Mouse (Mus musculus): ENCODE measurements at regions not wholly inside any gene's neighbourhood (a gene's known extent, or its start where the extent isn't known, plus 50 kb on each side); places are given as distances from the start of the nearest gene placed in this dataset.

DNA sequence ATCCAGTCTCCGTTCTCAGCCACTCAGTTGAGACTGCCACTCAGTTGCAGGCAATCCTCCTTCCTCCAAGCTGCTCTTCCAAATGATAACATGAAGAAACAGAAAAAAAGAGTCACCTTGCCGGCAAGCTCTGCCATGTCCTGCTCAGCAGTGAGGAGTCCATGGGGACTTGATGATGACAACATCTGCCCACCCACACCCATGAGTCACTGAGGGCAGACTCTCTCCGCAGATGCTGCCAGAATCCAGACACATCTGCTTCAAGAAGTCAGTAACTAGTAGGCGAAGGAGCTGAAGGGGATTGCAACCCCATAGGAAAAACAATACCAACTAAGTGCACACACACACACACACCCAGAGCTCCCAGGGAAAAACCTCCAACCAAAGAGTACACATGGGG is 263.9 kb upstream of the Nr4a3 start:
- H3K27me3 ChIP-seq (ENCODE audit: control insufficient read depth, insufficient read depth, low read length), result no peaks in the 10 kb centered on the region
- no peak overlapping the region for H3K9ac ChIP-seq (ENCODE audit: low read depth, low read length, severe bottlenecking)
- H3K4me3 ChIP-seq (replicated peaks; ENCODE audit: low read length), result no peak overlapping the region
- no peak overlapping the region for H3K4me2 ChIP-seq (replicated peaks; ENCODE audit: low read depth, low read length, severe bottlenecking)
- H3K27ac ChIP-seq (replicated peaks; ENCODE audit: low read depth, low read length), result no peak overlapping the region
- 75% methylated on average over 4 of the region's 4 CpGs for WGBS
- ATAC-seq (ENCODE audit: low FRiP score, low read depth) (no peak), DNase-seq (ENCODE audit: low spot score) (no peak)
- TF ChIP-seq POLR2A (IDR thresholded peaks at IDR 0.05; ENCODE audit: borderline replicate concordance, extremely low read depth, insufficient read depth, insufficient read length), result no peak
- no peaks in the 10 kb centered on the region for H3K36me3 ChIP-seq (ENCODE audit: control insufficient read depth, insufficient read depth, low read length)
- no peaks in the 10 kb centered on the region for H3K4me1 ChIP-seq (ENCODE audit: control insufficient read depth, insufficient read depth, low read length)
- no peaks in the 10 kb centered on the region for H3K9me3 ChIP-seq (ENCODE audit: control insufficient read depth, low read length)

DNA sequence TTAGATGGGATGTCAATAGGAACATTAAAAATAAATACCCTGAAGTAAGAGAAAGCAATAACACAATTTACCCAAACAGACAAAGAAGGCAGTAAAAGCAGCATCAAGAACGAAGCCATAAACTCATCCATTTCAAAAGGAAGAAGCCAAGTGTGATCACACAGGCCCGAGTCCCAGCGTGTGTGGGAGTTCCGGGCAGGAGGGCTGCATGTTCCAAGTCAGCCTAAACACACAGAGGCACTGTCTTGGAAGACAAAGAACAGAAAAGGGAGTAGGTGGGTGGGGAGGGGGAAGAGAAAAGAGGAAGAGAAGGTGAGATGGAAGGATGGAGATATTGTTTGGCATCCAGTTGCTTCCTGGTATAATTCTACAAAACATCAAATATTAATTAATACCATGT is 248.0 kb upstream of the Nr4a3 start:
- no peaks in the 10 kb centered on the region for H3K4me1 ChIP-seq (ENCODE audit: control insufficient read depth, insufficient read depth, low read length)
- H3K27ac ChIP-seq (replicated peaks; ENCODE audit: low read depth, low read length), result no peak overlapping the region
- TF ChIP-seq POLR2A (IDR thresholded peaks at IDR 0.05; ENCODE audit: borderline replicate concordance, extremely low read depth, insufficient read depth, insufficient read length), result no peak
- no peaks in the 10 kb centered on the region for H3K27me3 ChIP-seq (ENCODE audit: control insufficient read depth, insufficient read depth, low read length)
- H3K9me3 ChIP-seq (ENCODE audit: control insufficient read depth, low read length), result no peaks in the 10 kb centered on the region
- H3K36me3 ChIP-seq (ENCODE audit: control insufficient read depth, insufficient read depth, low read length), result no peaks in the 10 kb centered on the region
- WGBS, result 63% methylated on average over 4 of the region's 4 CpGs
- DNase-seq (ENCODE audit: low spot score) (no peak), ATAC-seq (ENCODE audit: low FRiP score, low read depth) (no peak)
- H3K9ac ChIP-seq (ENCODE audit: low read depth, low read length, severe bottlenecking), result no peak overlapping the region
- H3K4me3 ChIP-seq (replicated peaks; ENCODE audit: low read length), result no peak overlapping the region
- no peak overlapping the region for H3K4me2 ChIP-seq (replicated peaks; ENCODE audit: low read depth, low read length, severe bottlenecking)

DNA sequence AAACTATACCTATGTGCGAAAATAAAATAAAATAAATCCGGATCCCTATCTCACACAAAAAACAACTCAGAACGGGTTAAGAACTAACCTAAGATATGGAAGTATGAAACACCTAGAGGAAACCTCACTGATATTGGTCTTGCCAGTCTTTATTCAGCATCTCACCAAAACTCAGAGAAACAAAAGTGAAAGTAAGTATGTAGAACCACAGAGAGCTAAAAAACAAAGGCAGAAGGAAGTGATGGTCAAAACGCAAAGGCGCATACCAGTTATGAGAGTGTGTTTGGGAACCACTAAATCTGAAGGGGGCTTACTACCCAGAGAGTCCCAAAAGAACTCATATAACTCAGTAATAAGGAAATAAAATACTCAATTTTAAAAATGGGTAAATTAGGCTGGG is 245.8 kb upstream of the Nr4a3 start:
- ATAC-seq (ENCODE audit: low FRiP score, low read depth) (no peak), DNase-seq (ENCODE audit: low spot score) (no peak)
- 94% methylated on average over 5 of the region's 5 CpGs for WGBS
- H3K27ac ChIP-seq (replicated peaks; ENCODE audit: low read depth, low read length), result no peak overlapping the region
- no peaks in the 10 kb centered on the region for H3K36me3 ChIP-seq (ENCODE audit: control insufficient read depth, insufficient read depth, low read length)
- H3K4me3 ChIP-seq (replicated peaks; ENCODE audit: low read length), result no peak overlapping the region
- no peaks in the 10 kb centered on the region for H3K9me3 ChIP-seq (ENCODE audit: control insufficient read depth, low read length)
- H3K27me3 ChIP-seq (ENCODE audit: control insufficient read depth, insufficient read depth, low read length), result no peaks in the 10 kb centered on the region
- TF ChIP-seq POLR2A (IDR thresholded peaks at IDR 0.05; ENCODE audit: borderline replicate concordance, extremely low read depth, insufficient read depth, insufficient read length), result no peak
- H3K4me1 ChIP-seq (ENCODE audit: control insufficient read depth, insufficient read depth, low read length), result no peaks in the 10 kb centered on the region
- H3K9ac ChIP-seq (ENCODE audit: low read depth, low read length, severe bottlenecking), result no peak overlapping the region
- H3K4me2 ChIP-seq (replicated peaks; ENCODE audit: low read depth, low read length, severe bottlenecking), result no peak overlapping the region

DNA sequence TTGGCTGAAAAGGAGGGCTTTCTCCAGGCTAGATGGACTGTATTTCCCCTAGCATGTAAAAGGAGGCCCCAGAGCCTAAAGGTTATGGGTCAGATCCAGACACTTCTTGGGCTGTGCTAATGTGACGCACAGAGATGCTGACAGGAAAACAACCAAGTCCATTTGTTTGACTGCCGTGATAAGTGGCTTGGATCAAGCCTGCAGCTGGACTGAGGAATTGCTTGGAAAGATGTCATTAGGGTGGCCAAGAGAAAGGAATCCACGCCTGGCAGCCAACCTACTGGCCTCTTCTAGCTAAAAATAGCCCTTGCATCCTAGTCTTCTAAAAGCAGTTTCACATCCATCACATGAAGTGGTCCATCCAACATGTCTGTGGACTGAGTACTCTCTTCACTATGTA is 241.8 kb upstream of the Nr4a3 start:
- no peaks in the 10 kb centered on the region for H3K9me3 ChIP-seq (ENCODE audit: control insufficient read depth, low read length)
- WGBS, result 67% methylated on average over 3 of the region's 3 CpGs
- H3K4me3 ChIP-seq (replicated peaks; ENCODE audit: low read length), result no peak overlapping the region
- H3K4me2 ChIP-seq (replicated peaks; ENCODE audit: low read depth, low read length, severe bottlenecking), result no peak overlapping the region
- no peak for DNase-seq (ENCODE audit: low spot score)
- no peaks in the 10 kb centered on the region for H3K4me1 ChIP-seq (ENCODE audit: control insufficient read depth, insufficient read depth, low read length)
- no peaks in the 10 kb centered on the region for H3K27me3 ChIP-seq (ENCODE audit: control insufficient read depth, insufficient read depth, low read length)
- TF ChIP-seq POLR2A (IDR thresholded peaks at IDR 0.05; ENCODE audit: borderline replicate concordance, extremely low read depth, insufficient read depth, insufficient read length), result no peak
- H3K36me3 ChIP-seq (ENCODE audit: control insufficient read depth, insufficient read depth, low read length), result no peaks in the 10 kb centered on the region
- no peak overlapping the region for H3K27ac ChIP-seq (replicated peaks; ENCODE audit: low read depth, low read length)
- ATAC-seq (ENCODE audit: low FRiP score, low read depth), result no peak
- H3K9ac ChIP-seq (ENCODE audit: low read depth, low read length, severe bottlenecking), result no peak overlapping the region

DNA sequence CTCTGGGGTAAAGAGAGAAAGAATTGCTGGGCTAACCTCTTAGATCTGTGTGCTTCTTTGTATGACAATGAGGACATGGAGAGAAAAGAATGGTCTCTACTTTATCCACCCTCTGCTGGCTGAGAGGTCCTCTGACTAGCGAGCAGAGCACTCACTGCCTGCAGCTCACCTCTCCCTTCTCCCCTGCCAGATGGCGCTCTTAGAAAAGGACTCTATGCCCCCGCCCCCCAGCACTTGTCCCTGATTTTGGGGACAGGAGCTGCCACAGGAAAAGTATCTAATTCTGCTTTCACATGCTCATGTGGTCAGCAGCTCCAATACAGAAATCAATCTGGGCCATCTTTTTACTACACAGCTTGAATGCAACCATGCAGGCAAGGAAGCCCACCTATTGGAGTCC is 237.1 kb upstream of the Nr4a3 start:
- H3K4me1 ChIP-seq (ENCODE audit: control insufficient read depth, insufficient read depth, low read length), result no peaks in the 10 kb centered on the region
- no peak overlapping the region for H3K9ac ChIP-seq (ENCODE audit: low read depth, low read length, severe bottlenecking)
- no peaks in the 10 kb centered on the region for H3K36me3 ChIP-seq (ENCODE audit: control insufficient read depth, insufficient read depth, low read length)
- no peaks in the 10 kb centered on the region for H3K27me3 ChIP-seq (ENCODE audit: control insufficient read depth, insufficient read depth, low read length)
- H3K27ac ChIP-seq (replicated peaks; ENCODE audit: low read depth, low read length), result no peak overlapping the region
- H3K9me3 ChIP-seq (ENCODE audit: control insufficient read depth, low read length), result no peaks in the 10 kb centered on the region
- no peak for ATAC-seq (ENCODE audit: low FRiP score, low read depth)
- no peak for TF ChIP-seq POLR2A (IDR thresholded peaks at IDR 0.05; ENCODE audit: borderline replicate concordance, extremely low read depth, insufficient read depth, insufficient read length)
- DNase-seq (ENCODE audit: low spot score), result no peak
- WGBS, result 11% methylated on average over 3 of the region's 3 CpGs
- H3K4me3 ChIP-seq (replicated peaks; ENCODE audit: low read length), result no peak overlapping the region
- no peak overlapping the region for H3K4me2 ChIP-seq (replicated peaks; ENCODE audit: low read depth, low read length, severe bottlenecking)

DNA sequence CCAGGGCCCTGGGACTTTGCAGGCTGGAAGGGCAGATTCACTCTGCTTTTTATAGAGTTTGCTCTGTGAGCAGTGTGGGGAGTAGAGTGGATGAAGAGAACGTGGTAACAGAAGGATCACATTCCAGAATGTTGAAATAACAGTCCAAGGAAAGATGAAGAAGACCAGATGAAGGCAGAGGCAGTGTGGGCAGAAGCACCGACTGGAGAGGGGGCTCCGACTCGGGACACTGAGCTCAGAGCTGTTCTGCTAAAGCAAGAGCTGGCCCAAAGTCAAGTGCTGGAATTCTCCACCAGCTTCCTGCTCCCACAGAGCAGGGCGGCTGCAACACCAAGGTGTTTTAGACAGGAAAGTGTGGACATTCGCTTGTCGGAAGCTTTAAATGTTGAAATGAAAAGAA is 230.9 kb upstream of the Nr4a3 start:
- WGBS, result 61% methylated on average over 7 of the region's 7 CpGs
- Histone ChIP-seq H3K9ac (ENCODE audit: low read depth, low read length, severe bottlenecking) (no peak overlapping the region), H3K36me3 (ENCODE audit: control insufficient read depth, insufficient read depth, low read length) (no peaks in the 10 kb centered on the region), H3K27me3 (ENCODE audit: control insufficient read depth, insufficient read depth, low read length) (no peaks in the 10 kb centered on the region), H3K4me2 (replicated peaks; ENCODE audit: low read depth, low read length, severe bottlenecking) (no peak overlapping the region), H3K9me3 (ENCODE audit: control insufficient read depth, low read length) (no peaks in the 10 kb centered on the region), H3K4me1 (ENCODE audit: control insufficient read depth, insufficient read depth, low read length) (no peaks in the 10 kb centered on the region), H3K27ac (replicated peaks; ENCODE audit: low read depth, low read length) (no peak overlapping the region), H3K4me3 (replicated peaks; ENCODE audit: low read length) (no peak overlapping the region)
- no peak for TF ChIP-seq POLR2A (IDR thresholded peaks at IDR 0.05; ENCODE audit: borderline replicate concordance, extremely low read depth, insufficient read depth, insufficient read length)
- peak; percentile 5 for DNase-seq (ENCODE audit: low spot score)
- no peak for ATAC-seq (ENCODE audit: low FRiP score, low read depth)

All from limb, embryonic 14.5 days (tissue).